Mouse (Mus musculus) lung, postnatal 36 days (tissue): ENCODE results near the gene Zscan22.
"Not testable (repeated sequence)": the region's sequence is repeated elsewhere in the genome, so short reads cannot be mapped to it uniquely, and the experiment has no call there.

ENCODE experiments used
- DNase-seq: peaks from one replicate; pipeline ENCODE4 v3.0.0; 2022; ENCODE audit warnings: mixed read lengths

Zscan22 gene

GRCm38 (mm10) chr7:12897655-12898410 lies at the start of gene Zscan22:
Gene Zscan22, plus strand, starts transcription at chr7:12897815.
- peak; percentile 98 for DNase-seq

- DNase-seq: peak; percentile 78
These were observed 23.3 kb upstream of the Zscan22 start for GRCm38 (mm10) chr7:12874301-12874700.

- no peak for DNase-seq
These were observed 17.6 kb upstream of the Zscan22 start for GRCm38 (mm10) chr7:12880036-12880435.

- DNase-seq: not testable (repeated sequence)
These were observed 17.1 kb upstream of the Zscan22 start for GRCm38 (mm10) chr7:12880497-12880896.

GRCm38 (mm10) chr7:12880911-12881660 lies 16.5 kb upstream of the Zscan22 start, which contains the start of gene Zfp128:
Gene Zfp128, plus strand, starts transcription at chr7:12881177.
- DNase-seq: peak; percentile 98

GRCm38 (mm10) chr7:12886563-12887266 lies 10.9 kb upstream of the Zscan22 start:
- DNase-seq: no peak

- DNase-seq: peak; percentile 26
These were observed 10.0 kb upstream of the Zscan22 start for GRCm38 (mm10) chr7:12887585-12887984.

GRCm38 (mm10) chr7:12890928-12891327 lies 6.7 kb upstream of the Zscan22 start:
- no peak for DNase-seq

GRCm38 (mm10) chr7:12891334-12891733 lies 6.3 kb upstream of the Zscan22 start:
- DNase-seq: peak; percentile 30

GRCm38 (mm10) chr7:12901517-12901916 lies 3.9 kb downstream of the Zscan22 start:
- DNase-seq: no peak

- no peak for DNase-seq
These were observed 6.0 kb downstream of the Zscan22 start for GRCm38 (mm10) chr7:12903623-12904022.

GRCm38 (mm10) chr7:12905146-12905545 lies 7.5 kb downstream of the Zscan22 start:
- no peak for DNase-seq

- peak; percentile 96 for DNase-seq
These were observed 11.9 kb downstream of the Zscan22 start for GRCm38 (mm10) chr7:12909498-12909962.

GRCm38 (mm10) chr7:12910181-12910668 lies 12.6 kb downstream of the Zscan22 start:
- peak; percentile 71 for DNase-seq

GRCm38 (mm10) chr7:12913556-12913955 lies 15.9 kb downstream of the Zscan22 start:
- DNase-seq: no peak

GRCm38 (mm10) chr7:12920495-12920894 lies 22.9 kb downstream of the Zscan22 start:
- not testable (repeated sequence) for DNase-seq

GRCm38 (mm10) chr7:12921318-12921704 lies 23.7 kb downstream of the Zscan22 start:
- DNase-seq: no peak

- DNase-seq: peak; percentile 100
These were observed 24.3 kb downstream of the Zscan22 start, which contains the start of gene Rps5 for GRCm38 (mm10) chr7:12921705-12922465. Gene Rps5, plus strand, starts transcription at chr7:12922290.

- DNase-seq: no peak
These were observed 25.1 kb downstream of the Zscan22 start for GRCm38 (mm10) chr7:12922729-12923128.

- no peak for DNase-seq
These were observed 28.7 kb downstream of the Zscan22 start for GRCm38 (mm10) chr7:12926316-12926715.

- DNase-seq: peak; percentile 90
These were observed 29.6 kb downstream of the Zscan22 start, which contains the start of gene Rnf225 for GRCm38 (mm10) chr7:12927191-12927680. Gene Rnf225, plus strand, starts transcription at chr7:12927416.
